Mouse (Mus musculus): ENCODE measurements at regions not wholly inside any gene's neighbourhood (a gene's known extent, or its start where the extent isn't known, plus 50 kb on each side); places are given as distances from the start of the nearest gene placed in this dataset.

- DNase-seq (ENCODE audit: low spot score) = no peak
Observed at GRCm38 (mm10) chr16:7647275-7647926, 777.5 kb downstream of the Tmem114 start.

GRCm38 (mm10) chr16:7644363-7644762 lies 780.6 kb downstream of the Tmem114 start:
- no peak for DNase-seq (ENCODE audit: low spot score)

GRCm38 (mm10) chr16:7638955-7639755 lies 785.8 kb downstream of the Tmem114 start:
- no peak for DNase-seq (ENCODE audit: low spot score)

GRCm38 (mm10) chr16:7637993-7638392 lies 786.9 kb downstream of the Tmem114 start:
- no peak for DNase-seq (ENCODE audit: low spot score)

- DNase-seq (ENCODE audit: low spot score) = no peak
Observed at GRCm38 (mm10) chr16:7637121-7637700, 787.7 kb downstream of the Tmem114 start.

GRCm38 (mm10) chr16:7636326-7636725 lies 788.6 kb downstream of the Tmem114 start:
- no peak for DNase-seq (ENCODE audit: low spot score)

- no peak for DNase-seq (ENCODE audit: low spot score)
Observed at GRCm38 (mm10) chr16:7632474-7632873, 792.5 kb downstream of the Tmem114 start.

GRCm38 (mm10) chr16:7628351-7628750 lies 796.6 kb downstream of the Tmem114 start:
- no peak for DNase-seq (ENCODE audit: low spot score)

- DNase-seq (ENCODE audit: low spot score) = no peak
Observed at GRCm38 (mm10) chr16:7606602-7607001, 818.3 kb downstream of the Tmem114 start.

- peak; percentile 3 for DNase-seq (ENCODE audit: low spot score)
Observed at GRCm38 (mm10) chr16:7602428-7602827, 822.5 kb downstream of the Tmem114 start.

- DNase-seq (ENCODE audit: low spot score) = no peak
Observed at GRCm38 (mm10) chr16:7574879-7575278, 850.1 kb downstream of the Tmem114 start.

- DNase-seq (ENCODE audit: low spot score) = peak; percentile 39
Observed at GRCm38 (mm10) chr16:7560841-7561240, 864.1 kb downstream of the Tmem114 start.

- peak; percentile 11 for DNase-seq (ENCODE audit: low spot score)
Observed at GRCm38 (mm10) chr16:7559177-7559576, 865.8 kb downstream of the Tmem114 start.

GRCm38 (mm10) chr16:7558637-7559036 lies 866.3 kb downstream of the Tmem114 start:
- DNase-seq (ENCODE audit: low spot score) = no peak

- DNase-seq (ENCODE audit: low spot score) = no peak
Observed at GRCm38 (mm10) chr16:7555911-7556310, 869.0 kb downstream of the Tmem114 start.

- DNase-seq (ENCODE audit: low spot score) = no peak
Observed at GRCm38 (mm10) chr16:7549568-7549967, 875.4 kb downstream of the Tmem114 start.

GRCm38 (mm10) chr16:7544067-7544466 lies 880.9 kb downstream of the Tmem114 start:
- DNase-seq (ENCODE audit: low spot score) = no peak

- DNase-seq (ENCODE audit: low spot score) = no peak
Observed at GRCm38 (mm10) chr16:7529811-7530210, 895.1 kb downstream of the Tmem114 start.

GRCm38 (mm10) chr16:7528963-7529362 lies 896.0 kb downstream of the Tmem114 start:
- DNase-seq (ENCODE audit: low spot score) = no peak

GRCm38 (mm10) chr16:7527923-7528776 lies 896.8 kb downstream of the Tmem114 start:
- DNase-seq (ENCODE audit: low spot score) = no peak

- DNase-seq (ENCODE audit: low spot score) = no peak
Observed at GRCm38 (mm10) chr16:7518711-7519110, 906.2 kb downstream of the Tmem114 start.

Measured in heart, adult 8-10 months (tissue).